ENCODE assay signal across 8 mouse cellular contexts in genomic region chr6:128842945-128843478, GRCm38 (mm10). TPM values are rescaled to one million over a fixed set of nuclear protein-coding genes. Genes with fewer than 3 reads are reported as not detected.
DNase-seq lines count a peak whose midpoint lies in the region; ATAC-seq lines count a peak whose summit lies in the region.

No protein-coding gene starts in this region.

- peak; percentile 96 for DNase-seq in ZHBTc4 (ENCODE audit: low read depth, low spot score)
- peak; percentile 85 to 93 for DNase-seq in cerebellum, postnatal 4 days (ENCODE audit: low spot score in 2 of 2)
- DNase-seq in gastrocnemius, adult 18-20 months (ENCODE audit: low spot score) = peak; percentile 93
- peak; percentile 91 to 93 for DNase-seq in left cerebral cortex, adult 18-20 months (ENCODE audit: low spot score in 2 of 2)
- DNase-seq in lung, postnatal 4 days = peak; percentile 94 to 95
- peak; percentile 99 for DNase-seq in retina, postnatal 1 day
- peak; percentile 85 for DNase-seq in thymus, postnatal 4 days

- H3K36me3 ChIP-seq in hindbrain, embryonic 16.5 days (ENCODE audit: control insufficient read depth, insufficient read depth, low read length) = no peaks in the 10 kb centered on the region

- no peaks in the 10 kb centered on the region for H3K27me3 ChIP-seq in hindbrain, embryonic 16.5 days (replicated peaks; ENCODE audit: control insufficient read depth, insufficient read depth, low read length)

- WGBS in hindbrain, embryonic 16.5 days = under 1% methylated on average over 44 of the region's 44 CpGs

- H3K4me2 ChIP-seq in hindbrain, embryonic 16.5 days (ENCODE audit: low read length) = peak overlapping the region; percentile 74

- peak overlapping the region; percentile 81 for H3K9ac ChIP-seq in hindbrain, embryonic 16.5 days (ENCODE audit: low read depth, low read length)

- ATAC-seq in hindbrain, embryonic 16.5 days = peak; percentile 83

- H3K27ac ChIP-seq in hindbrain, embryonic 16.5 days (ENCODE audit: low read depth, low read length) = peak overlapping the region; percentile 93

- peak overlapping the region; percentile 81 for H3K4me3 ChIP-seq in hindbrain, embryonic 16.5 days (ENCODE audit: low read length)

- H3K9me3 ChIP-seq in hindbrain, embryonic 16.5 days (ENCODE audit: control insufficient read depth, low read length) = no peaks in the 10 kb centered on the region

- H3K4me1 ChIP-seq in hindbrain, embryonic 16.5 days (ENCODE audit: control insufficient read depth, insufficient read depth, low read depth, low read length) = peaks cover 10% of the 10 kb centered on the region; the same call in 1 of the 2 replicates

RNA-seq across cellular contexts. Expression of gene Klrb1b, which starts 16.9 kb away (rescaled TPM):
- total RNA-seq in gastrocnemius, adult 18-20 months (2021) = not detected
- polyA plus RNA-seq in hindbrain, embryonic 16.5 days (2015; fragmentation: Nextera tagmentation; extraction: Ambion mirVana) = not detected in 2 replicates
- total RNA-seq in left cerebral cortex, adult 18-20 months (2021) = not detected

RNA-seq across cellular contexts. Expression of gene Gm44511, which starts 16.9 kb away (rescaled TPM):
- total RNA-seq in gastrocnemius, adult 18-20 months (2021) = not detected
- not detected in 2 replicates for polyA plus RNA-seq in hindbrain, embryonic 16.5 days (2015; fragmentation: Nextera tagmentation; extraction: Ambion mirVana)
- total RNA-seq in left cerebral cortex, adult 18-20 months (2021) = not detected

RNA-seq across cellular contexts. Expression of gene Clec2i, which starts 44.4 kb away (rescaled TPM):
- not detected for total RNA-seq in gastrocnemius, adult 18-20 months (2021)
- not detected in 2 replicates for polyA plus RNA-seq in hindbrain, embryonic 16.5 days (2015; fragmentation: Nextera tagmentation; extraction: Ambion mirVana)
- total RNA-seq in left cerebral cortex, adult 18-20 months (2021) = not detected

RNA-seq across cellular contexts. Expression of gene BC035044, which starts 47.9 kb away (rescaled TPM):
- not detected for total RNA-seq in gastrocnemius, adult 18-20 months (2021)
- polyA plus RNA-seq in hindbrain, embryonic 16.5 days (2015; fragmentation: Nextera tagmentation; extraction: Ambion mirVana) = 0.49 and 0.72 TPM in 2 replicates
- total RNA-seq in left cerebral cortex, adult 18-20 months (2021) = 1 to 10 TPM; 1.1 to 1.9 TPM

RNA-seq across cellular contexts. Expression of gene Klrb1c, which starts 54.0 kb away (rescaled TPM):
- not detected for total RNA-seq in gastrocnemius, adult 18-20 months (2021)
- 0.11 and 0.15 TPM in 2 replicates for polyA plus RNA-seq in hindbrain, embryonic 16.5 days (2015; fragmentation: Nextera tagmentation; extraction: Ambion mirVana)
- total RNA-seq in left cerebral cortex, adult 18-20 months (2021) = not detected

Comparison
In these comparisons a context has a peak if more than half of its experiments do, and no peak if none do; other contexts are left out.
1. Peak in every context shown above with its lines: DNase-seq, ATAC-seq, H3K4me3 ChIP-seq and H3K27ac ChIP-seq.